Mouse (Mus musculus): ENCODE measurements around the gene Spaca7. TPM values are rescaled to one million over a fixed set of nuclear protein-coding genes. Genes with fewer than 3 reads are reported as not detected.
"Not testable (repeated sequence)": the region's sequence is repeated elsewhere in the genome, so short reads cannot be mapped to it uniquely, and the experiment has no call there.

Gene Spaca7
- polyA plus RNA-seq, 1 experiment = not detected

GRCm38 (mm10) chr8:12555515-12556145 is 17.2 kb upstream of the Spaca7 start:
- DNase-seq = no peak
- no peak for TF ChIP-seq POLR2A (IDR thresholded peaks at IDR 0.05; ENCODE audit: borderline replicate concordance, extremely low read depth, low read depth, low read length)
- 0 out of 2 replicates have a peak, but pooled peaks have one; percentile 6 for TF ChIP-seq CTCF (IDR thresholded peaks at IDR 0.05; ENCODE audit: insufficient read depth, low read length)
- no peaks in the 10 kb centered on the region for H3K4me1 ChIP-seq (ENCODE audit: control insufficient read depth, insufficient read depth, low read length)
- 60% methylated on average over 15 of the region's 15 CpGs for WGBS
- no peak overlapping the region for H3K4me3 ChIP-seq (replicated peaks; ENCODE audit: extremely low read depth, low read depth, low read length)

- TF ChIP-seq CTCF (IDR thresholded peaks at IDR 0.05; ENCODE audit: insufficient read depth, low read length) (no peak), POLR2A (IDR thresholded peaks at IDR 0.05; ENCODE audit: borderline replicate concordance, extremely low read depth, low read depth, low read length) (no peak)
- no peak for DNase-seq
- no peaks in the 10 kb centered on the region for H3K4me1 ChIP-seq (ENCODE audit: control insufficient read depth, insufficient read depth, low read length)
- WGBS = 63% methylated on average over 3 of the region's 3 CpGs
- no peak overlapping the region for H3K4me3 ChIP-seq (replicated peaks; ENCODE audit: extremely low read depth, low read depth, low read length)
Measured at GRCm38 (mm10) chr8:12558786-12559185, 14.0 kb upstream of the Spaca7 start.

GRCm38 (mm10) chr8:12561403-12561960 is 11.3 kb upstream of the Spaca7 start:
- H3K4me3 ChIP-seq (replicated peaks; ENCODE audit: extremely low read depth, low read depth, low read length) = no peak overlapping the region
- DNase-seq = peak; percentile 66
- peak; percentile 75 for TF ChIP-seq CTCF (IDR thresholded peaks at IDR 0.05; ENCODE audit: insufficient read depth, low read length)
- TF ChIP-seq POLR2A (IDR thresholded peaks at IDR 0.05; ENCODE audit: borderline replicate concordance, extremely low read depth, low read depth, low read length) = no peak
- no peaks in the 10 kb centered on the region for H3K4me1 ChIP-seq (ENCODE audit: control insufficient read depth, insufficient read depth, low read length)
- WGBS = 12% methylated on average over 11 of the region's 11 CpGs

- Histone ChIP-seq H3K4me1 (ENCODE audit: control insufficient read depth, insufficient read depth, low read length) (no peaks in the 10 kb centered on the region), H3K4me3 (replicated peaks; ENCODE audit: extremely low read depth, low read depth, low read length) (no peak overlapping the region)
- no peak for DNase-seq
- 7% methylated on average over 4 of the region's 4 CpGs for WGBS
- TF ChIP-seq CTCF (IDR thresholded peaks at IDR 0.05; ENCODE audit: insufficient read depth, low read length) (peak; percentile 71), POLR2A (IDR thresholded peaks at IDR 0.05; ENCODE audit: borderline replicate concordance, extremely low read depth, low read depth, low read length) (no peak)
Measured at GRCm38 (mm10) chr8:12564307-12564706, 8.5 kb upstream of the Spaca7 start.

- H3K4me3 ChIP-seq (replicated peaks; ENCODE audit: extremely low read depth, low read depth, low read length) = no peak overlapping the region
- TF ChIP-seq POLR2A (IDR thresholded peaks at IDR 0.05; ENCODE audit: borderline replicate concordance, extremely low read depth, low read depth, low read length) (no peak), CTCF (IDR thresholded peaks at IDR 0.05; ENCODE audit: insufficient read depth, low read length) (no peak)
- H3K4me1 ChIP-seq (ENCODE audit: control insufficient read depth, insufficient read depth, low read length) = no peaks in the 10 kb centered on the region
- no peak for DNase-seq
- WGBS = 72% methylated on average over 10 of the region's 10 CpGs
Measured at GRCm38 (mm10) chr8:12565488-12565887, 7.3 kb upstream of the Spaca7 start.

GRCm38 (mm10) chr8:12566509-12566908 is 6.3 kb upstream of the Spaca7 start:
- no peak for DNase-seq
- 45% methylated on average over 7 of the region's 7 CpGs for WGBS
- H3K4me3 ChIP-seq (replicated peaks; ENCODE audit: extremely low read depth, low read depth, low read length) = no peak overlapping the region
- H3K4me1 ChIP-seq (ENCODE audit: control insufficient read depth, insufficient read depth, low read length) = no peaks in the 10 kb centered on the region
- TF ChIP-seq POLR2A (IDR thresholded peaks at IDR 0.05; ENCODE audit: borderline replicate concordance, extremely low read depth, low read depth, low read length) = no peak
- TF ChIP-seq CTCF (IDR thresholded peaks at IDR 0.05; ENCODE audit: insufficient read depth, low read length) = no peak

- TF ChIP-seq POLR2A (IDR thresholded peaks at IDR 0.05; ENCODE audit: borderline replicate concordance, extremely low read depth, low read depth, low read length) (no peak), CTCF (IDR thresholded peaks at IDR 0.05; ENCODE audit: insufficient read depth, low read length) (no peak)
- no peak for DNase-seq
- WGBS = 60% methylated on average over 5 of the region's 5 CpGs
- Histone ChIP-seq H3K4me1 (ENCODE audit: control insufficient read depth, insufficient read depth, low read length) (no peaks in the 10 kb centered on the region), H3K4me3 (replicated peaks; ENCODE audit: extremely low read depth, low read depth, low read length) (no peak overlapping the region)
Measured at GRCm38 (mm10) chr8:12576003-12576402, 3.2 kb downstream of the Spaca7 start.

- 72% methylated on average over 6 of the region's 6 CpGs for WGBS
- Histone ChIP-seq H3K4me1 (ENCODE audit: control insufficient read depth, insufficient read depth, low read length) (no peaks in the 10 kb centered on the region), H3K4me3 (replicated peaks; ENCODE audit: extremely low read depth, low read depth, low read length) (no peak overlapping the region)
- TF ChIP-seq CTCF (IDR thresholded peaks at IDR 0.05; ENCODE audit: insufficient read depth, low read length) (no peak), POLR2A (IDR thresholded peaks at IDR 0.05; ENCODE audit: borderline replicate concordance, extremely low read depth, low read depth, low read length) (no peak)
- no peak for DNase-seq
Measured at GRCm38 (mm10) chr8:12576739-12577138, 3.9 kb downstream of the Spaca7 start.

- H3K4me3 ChIP-seq (replicated peaks; ENCODE audit: extremely low read depth, low read depth, low read length); H3K4me1 ChIP-seq (ENCODE audit: control insufficient read depth, insufficient read depth, low read length); DNase-seq: not testable (repeated sequence)
- WGBS = 76% methylated on average over 19 of the region's 19 CpGs
Measured at GRCm38 (mm10) chr8:12579339-12579999, 6.6 kb downstream of the Spaca7 start.

GRCm38 (mm10) chr8:12583785-12584184 is 11.0 kb downstream of the Spaca7 start:
- Histone ChIP-seq H3K4me1 (ENCODE audit: control insufficient read depth, insufficient read depth, low read length) (no peaks in the 10 kb centered on the region), H3K4me3 (replicated peaks; ENCODE audit: extremely low read depth, low read depth, low read length) (no peak overlapping the region)
- no peak for DNase-seq
- WGBS = 80% methylated on average over 5 of the region's 5 CpGs
- TF ChIP-seq CTCF (IDR thresholded peaks at IDR 0.05; ENCODE audit: insufficient read depth, low read length) (no peak), POLR2A (IDR thresholded peaks at IDR 0.05; ENCODE audit: borderline replicate concordance, extremely low read depth, low read depth, low read length) (no peak)

Data from lung, adult 2 months (tissue).